8 mouse cellular contexts compared by ENCODE assay signal in genomic region chr5:151166266-151166665, GRCm38 (mm10).
DNase-seq lines count a peak whose midpoint lies in the region; ATAC-seq and TF ChIP-seq lines count a peak whose summit lies in the region.

No protein-coding gene starts in this region.

- no peak for TF ChIP-seq CTCF in left cerebral cortex, adult 2 months (IDR thresholded peaks at IDR 0.05)
- TF ChIP-seq CTCF in lung, postnatal 0 days (IDR thresholded peaks at IDR 0.05): no peak

- TF ChIP-seq EP300 in lung, postnatal 0 days (IDR thresholded peaks at IDR 0.05): peak; percentile 98

- no peaks in the 10 kb centered on the region for H3K36me3 ChIP-seq in intestine, embryonic 14.5 days (ENCODE audit: control insufficient read depth, insufficient read depth, low read length)
- H3K36me3 ChIP-seq in lung, postnatal 0 days (ENCODE audit: insufficient read depth, low read length): no peaks in the 10 kb centered on the region
- H3K36me3 ChIP-seq in forebrain, embryonic 16.5 days (ENCODE audit: control insufficient read depth, insufficient read depth): no peaks in the 10 kb centered on the region

- intact Hi-C loops in left cerebral cortex, adult 2 months (cut with DNase I): no loop called here

- no peaks in the 10 kb centered on the region for H3K9me3 ChIP-seq in intestine, embryonic 14.5 days (ENCODE audit: control insufficient read depth, low read length)
- no peaks in the 10 kb centered on the region for H3K9me3 ChIP-seq in lung, postnatal 0 days (ENCODE audit: low read length)
- no peaks in the 10 kb centered on the region for H3K9me3 ChIP-seq in forebrain, embryonic 16.5 days (ENCODE audit: control insufficient read depth, low read length)

- 0 out of 2 replicates have a peak overlapping the region, but pooled peaks have one; percentile 37 for H3K27ac ChIP-seq in left cerebral cortex, adult 2 months
- no peak overlapping the region for H3K27ac ChIP-seq in intestine, embryonic 14.5 days (ENCODE audit: low read depth)
- peak overlapping the region; percentile 89 for H3K27ac ChIP-seq in lung, postnatal 0 days (ENCODE audit: low read length)
- no peak overlapping the region for H3K27ac ChIP-seq in forebrain, embryonic 16.5 days (ENCODE audit: low read length)

- 84% methylated on average over 5 of the region's 5 CpGs for WGBS in intestine, embryonic 14.5 days
- 21% methylated on average over 5 of the region's 5 CpGs for WGBS in lung, postnatal 0 days
- WGBS in forebrain, embryonic 16.5 days: 70% methylated on average over 5 of the region's 5 CpGs

- H3K27me3 ChIP-seq in intestine, embryonic 14.5 days (replicated peaks; ENCODE audit: control insufficient read depth, insufficient read depth, low read length): no peaks in the 10 kb centered on the region
- no peaks in the 10 kb centered on the region for H3K27me3 ChIP-seq in lung, postnatal 0 days (replicated peaks; ENCODE audit: insufficient read depth, low read length)
- H3K27me3 ChIP-seq in forebrain, embryonic 16.5 days (replicated peaks; ENCODE audit: control insufficient read depth, insufficient read depth, low read length): no peaks in the 10 kb centered on the region

- peaks cover 17% of the 10 kb centered on the region; the same call in 1 of the 2 replicates for H3K4me1 ChIP-seq in intestine, embryonic 14.5 days (replicated peaks; ENCODE audit: control insufficient read depth, insufficient read depth, low read length)
- peaks cover 40% of the 10 kb centered on the region; the same call in 1 of the 2 replicates for H3K4me1 ChIP-seq in lung, postnatal 0 days (ENCODE audit: insufficient read depth, low read depth, low read length)
- no peaks in the 10 kb centered on the region for H3K4me1 ChIP-seq in forebrain, embryonic 16.5 days (replicated peaks; ENCODE audit: control insufficient read depth, insufficient read depth, low read length)

- no peak overlapping the region for H3K4me3 ChIP-seq in left cerebral cortex, adult 2 months
- H3K4me3 ChIP-seq in intestine, embryonic 14.5 days (ENCODE audit: low read depth, low read length): no peak overlapping the region
- H3K4me3 ChIP-seq in lung, postnatal 0 days (ENCODE audit: low read depth, low read length): no peak overlapping the region
- H3K4me3 ChIP-seq in forebrain, embryonic 16.5 days (replicated peaks; ENCODE audit: low read length): no peak overlapping the region

- H3K4me2 ChIP-seq in intestine, embryonic 14.5 days (ENCODE audit: low read length): no peak overlapping the region
- H3K4me2 ChIP-seq in lung, postnatal 0 days (replicated peaks; ENCODE audit: low read depth, low read length): 0 out of 2 replicates have a peak overlapping the region, but pooled peaks have one; percentile 25
- H3K4me2 ChIP-seq in forebrain, embryonic 16.5 days (ENCODE audit: low read length): no peak overlapping the region

- ATAC-seq in intestine, embryonic 14.5 days (replicated peaks; ENCODE audit: low FRiP score, low TSS enrichment, low read depth): no peak
- ATAC-seq in lung, postnatal 0 days: peak; percentile 76
- ATAC-seq in forebrain, embryonic 16.5 days: no peak
- ATAC-seq in CD4-positive, CD25-positive, alpha-beta regulatory T cell, adult 4 months: no peak
- no peak for ATAC-seq in activated CD4-positive, CD25-positive, alpha-beta regulatory T cell, adult 4 months

- peak in 1 of 2 experiments; percentile 13 for DNase-seq in left cerebral cortex, adult 2 months (ENCODE audit: extremely low spot score in 1 of 2, low spot score in 2 of 2)
- no peak for DNase-seq in left cerebral cortex, adult 11 months (ENCODE audit: low spot score)
- DNase-seq in gonadal fat pad, adult 2 months (ENCODE audit: low read depth): peak; percentile 49
- peak; percentile 50 for DNase-seq in intestine, embryonic 14.5 days (ENCODE audit: low spot score)
- peak; percentile 91 for DNase-seq in lung, postnatal 0 days (ENCODE audit: low spot score)

- no peak overlapping the region for H3K9ac ChIP-seq in intestine, embryonic 14.5 days (ENCODE audit: low read length)
- H3K9ac ChIP-seq in lung, postnatal 0 days (replicated peaks; ENCODE audit: low read depth): no peak overlapping the region
- H3K9ac ChIP-seq in forebrain, embryonic 16.5 days (replicated peaks; ENCODE audit: low read depth, low read length): no peak overlapping the region

Comparison
In these comparisons a context has a peak if more than half of its experiments do, and no peak if none do; other contexts are left out.
1. H3K27ac ChIP-seq: peak in left cerebral cortex, adult 2 months (single experiment) and lung, postnatal 0 days (single experiment); none in intestine, embryonic 14.5 days (single experiment) and forebrain, embryonic 16.5 days (single experiment).